Mouse (Mus musculus): ENCODE data around the gene Oxa1l. TPM values are rescaled to one million over a fixed set of nuclear protein-coding genes. Genes with fewer than 3 reads are reported as not detected.

Oxa1l gene
- total and polyA plus RNA-seq, 2 experiments from 2014 or later: 71.7 to 89.2 TPM

DNA sequence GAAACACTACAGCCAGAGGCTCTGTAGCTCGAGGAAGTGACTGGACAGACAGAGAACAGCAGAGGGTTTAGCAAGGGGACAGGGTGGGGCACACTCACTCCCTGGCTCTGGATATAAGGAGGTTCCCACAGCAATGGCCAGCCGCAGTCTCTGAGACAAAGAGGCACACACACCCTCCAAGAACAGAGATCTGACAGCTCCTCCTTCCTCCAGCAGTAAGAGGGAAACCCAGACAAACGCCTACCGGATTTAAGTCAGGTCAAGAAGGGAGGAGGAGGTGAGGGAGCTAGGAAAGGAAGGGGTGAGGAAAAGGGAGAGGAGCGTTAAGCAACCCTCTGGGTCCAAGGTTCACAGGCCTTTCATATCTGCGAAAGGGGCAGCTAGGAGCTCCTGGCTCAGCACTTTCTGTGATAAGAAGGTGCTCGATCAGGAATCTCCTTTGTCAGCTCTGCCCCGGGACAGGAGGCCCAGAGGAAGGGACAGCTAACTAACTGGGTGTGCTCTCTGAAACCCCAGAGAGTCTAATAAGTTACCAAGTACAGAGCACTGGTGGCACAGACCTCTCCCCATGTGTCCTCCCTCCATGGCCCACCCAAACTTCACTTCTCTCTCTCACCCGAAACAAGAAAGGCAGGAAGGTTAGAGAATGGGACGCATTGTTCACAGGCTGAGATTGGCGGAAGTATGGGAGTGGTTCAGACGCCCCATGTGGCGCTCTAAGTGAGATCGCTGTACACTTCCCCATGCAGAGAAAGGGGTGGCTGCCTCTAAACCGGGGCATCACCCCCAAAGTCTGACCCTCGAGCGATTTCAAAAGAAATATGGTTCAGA, 49.6 kb downstream of the Oxa1l start:
- Histone ChIP-seq H3K36me3 (ENCODE audit: insufficient read depth, low read length) (no peaks in the 10 kb centered on the region), H3K9me3 (ENCODE audit: low read length) (no peaks in the 10 kb centered on the region), H3K27me3 (ENCODE audit: insufficient read depth, low read length) (0 out of 2 replicates have a peak, but pooled peaks cover under 1% of the 10 kb centered on the region), H3K4me1 (ENCODE audit: insufficient read depth, low read length) (no peaks in the 10 kb centered on the region), H3K9ac (replicated peaks; ENCODE audit: low read length, poor library complexity, severe bottlenecking) (no peak overlapping the region), H3K4me2 (ENCODE audit: low read depth, low read length, poor library complexity, severe bottlenecking) (no peak overlapping the region), H3K4me3 (ENCODE audit: low read depth, low read length) (no peak overlapping the region), H3K27ac (ENCODE audit: low read depth, low read length) (no peak overlapping the region; the same call in 1 of the 2 replicates)
- 49% methylated on average over 17 of the region's 17 CpGs for WGBS
- DNase-seq (ENCODE audit: low spot score) (no peak), ATAC-seq (ENCODE audit: low FRiP score) (no peak)
- no peak for TF ChIP-seq CTCF (IDR thresholded peaks at IDR 0.05)

DNA sequence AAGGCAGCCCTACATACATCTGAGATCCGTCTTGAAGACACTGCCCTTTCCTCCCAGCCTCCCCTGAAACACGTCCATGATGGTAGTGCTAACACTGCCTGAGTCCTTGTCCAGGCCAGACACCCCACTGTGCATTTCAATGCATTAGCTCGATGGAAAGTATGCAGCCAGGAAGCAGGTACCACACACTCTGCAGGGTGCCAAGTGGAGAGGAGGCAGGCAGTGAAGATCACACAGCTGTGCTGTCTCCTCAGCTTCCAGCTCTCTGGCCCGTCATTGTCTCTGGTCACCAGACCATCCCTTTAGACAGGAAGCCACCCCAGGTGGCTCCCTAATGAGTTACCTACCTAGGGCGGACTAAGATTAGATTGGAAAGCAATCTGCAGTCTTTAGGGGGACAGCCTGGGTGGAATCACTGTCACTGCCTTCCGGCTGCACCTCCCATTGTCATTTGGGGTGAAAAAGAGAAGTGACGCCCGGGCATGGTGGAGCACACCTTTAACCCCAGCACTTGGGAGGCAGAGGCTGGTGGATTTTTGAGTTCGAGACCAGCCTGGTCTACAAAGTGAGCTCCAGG, 51.5 kb downstream of the Oxa1l start:
- Histone ChIP-seq H3K4me2 (ENCODE audit: low read depth, low read length, poor library complexity, severe bottlenecking) (no peak overlapping the region), H3K36me3 (ENCODE audit: insufficient read depth, low read length) (no peaks in the 10 kb centered on the region), H3K9me3 (ENCODE audit: low read length) (no peaks in the 10 kb centered on the region), H3K4me3 (ENCODE audit: low read depth, low read length) (no peak overlapping the region), H3K4me1 (ENCODE audit: insufficient read depth, low read length) (no peaks in the 10 kb centered on the region), H3K9ac (replicated peaks; ENCODE audit: low read length, poor library complexity, severe bottlenecking) (no peak overlapping the region), H3K27me3 (ENCODE audit: insufficient read depth, low read length) (0 out of 2 replicates have a peak, but pooled peaks cover 5% of the 10 kb centered on the region), H3K27ac (ENCODE audit: low read depth, low read length) (no peak overlapping the region)
- WGBS: 39% methylated on average over 9 of the region's 9 CpGs
- DNase-seq (ENCODE audit: low spot score): no peak
- no peak for TF ChIP-seq CTCF (IDR thresholded peaks at IDR 0.05)
- no peak for ATAC-seq (ENCODE audit: low FRiP score)

GRCm38 (mm10) chr14:54412629-54413170, 52.1 kb downstream of the Oxa1l start:
- no peaks in the 10 kb centered on the region for H3K36me3 ChIP-seq (ENCODE audit: insufficient read depth, low read length)
- H3K4me1 ChIP-seq (ENCODE audit: insufficient read depth, low read length): no peaks in the 10 kb centered on the region
- H3K27me3 ChIP-seq (ENCODE audit: insufficient read depth, low read length): 0 out of 2 replicates have a peak, but pooled peaks cover 5% of the 10 kb centered on the region
- TF ChIP-seq CTCF (IDR thresholded peaks at IDR 0.05): peak; percentile 80
- DNase-seq (ENCODE audit: low spot score) (peak; percentile 49), ATAC-seq (ENCODE audit: low FRiP score) (no peak)
- no peak overlapping the region for H3K27ac ChIP-seq (ENCODE audit: low read depth, low read length)
- H3K9ac ChIP-seq (replicated peaks; ENCODE audit: low read length, poor library complexity, severe bottlenecking): no peak overlapping the region
- no peak overlapping the region for H3K4me3 ChIP-seq (ENCODE audit: low read depth, low read length)
- WGBS: 44% methylated on average over 2 of the region's 2 CpGs
- no peaks in the 10 kb centered on the region for H3K9me3 ChIP-seq (ENCODE audit: low read length)
- H3K4me2 ChIP-seq (ENCODE audit: low read depth, low read length, poor library complexity, severe bottlenecking): no peak overlapping the region

DNA sequence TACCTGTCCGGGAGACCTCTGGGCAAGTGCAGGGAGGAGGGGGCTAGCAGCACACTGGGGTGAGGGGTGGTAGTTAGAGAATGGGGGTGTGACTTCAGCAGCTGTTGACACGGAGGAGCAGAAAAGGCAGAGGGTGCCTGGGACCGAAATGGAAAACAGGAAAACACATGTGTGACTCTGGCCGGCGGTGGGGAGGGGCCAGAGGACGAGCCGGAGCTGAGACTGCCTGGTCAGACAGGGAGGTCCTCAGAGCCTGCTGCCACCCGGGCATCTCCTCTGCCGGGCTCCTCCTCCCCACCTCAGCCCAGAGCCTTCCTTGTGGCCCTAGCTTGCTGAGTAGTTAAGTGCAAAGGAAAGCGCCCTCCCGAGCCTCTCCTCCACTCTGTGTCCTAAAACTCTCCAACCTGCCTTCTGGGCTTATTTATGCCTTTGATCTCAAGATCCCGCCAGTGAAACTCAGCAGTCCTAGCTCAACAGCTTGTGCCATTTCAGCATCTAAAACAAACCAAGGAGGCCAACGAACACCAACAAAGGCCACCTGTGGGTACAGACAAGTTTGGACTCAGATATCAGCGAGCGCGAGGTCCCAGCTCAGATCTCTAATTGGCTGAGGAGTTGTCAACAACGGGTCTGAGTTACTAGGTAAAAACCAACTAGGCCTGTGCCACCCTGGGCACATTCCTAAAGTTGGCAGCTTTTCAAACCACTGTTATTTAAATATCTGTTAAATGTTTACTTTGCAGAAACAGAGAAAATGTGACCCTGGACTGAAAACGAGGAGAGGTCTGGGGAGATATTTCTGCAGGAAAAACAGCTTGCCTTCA, 53.5 kb downstream of the Oxa1l start:
- no peak for DNase-seq (ENCODE audit: low spot score)
- H3K4me3 ChIP-seq (ENCODE audit: low read depth, low read length): no peak overlapping the region
- 0 out of 2 replicates have a peak overlapping the region, but pooled peaks have one; percentile 24 for H3K9ac ChIP-seq (replicated peaks; ENCODE audit: low read length, poor library complexity, severe bottlenecking)
- peak overlapping the region; percentile 24 for H3K4me2 ChIP-seq (ENCODE audit: low read depth, low read length, poor library complexity, severe bottlenecking)
- no peaks in the 10 kb centered on the region for H3K9me3 ChIP-seq (ENCODE audit: low read length)
- no peak for ATAC-seq (ENCODE audit: low FRiP score)
- H3K4me1 ChIP-seq (ENCODE audit: insufficient read depth, low read length): no peaks in the 10 kb centered on the region
- H3K36me3 ChIP-seq (ENCODE audit: insufficient read depth, low read length): no peaks in the 10 kb centered on the region
- TF ChIP-seq CTCF (IDR thresholded peaks at IDR 0.05): no peak
- 0 out of 2 replicates have a peak, but pooled peaks cover 5% of the 10 kb centered on the region for H3K27me3 ChIP-seq (ENCODE audit: insufficient read depth, low read length)
- no peak overlapping the region for H3K27ac ChIP-seq (ENCODE audit: low read depth, low read length)
- 14% methylated on average over 18 of the region's 18 CpGs for WGBS

DNA sequence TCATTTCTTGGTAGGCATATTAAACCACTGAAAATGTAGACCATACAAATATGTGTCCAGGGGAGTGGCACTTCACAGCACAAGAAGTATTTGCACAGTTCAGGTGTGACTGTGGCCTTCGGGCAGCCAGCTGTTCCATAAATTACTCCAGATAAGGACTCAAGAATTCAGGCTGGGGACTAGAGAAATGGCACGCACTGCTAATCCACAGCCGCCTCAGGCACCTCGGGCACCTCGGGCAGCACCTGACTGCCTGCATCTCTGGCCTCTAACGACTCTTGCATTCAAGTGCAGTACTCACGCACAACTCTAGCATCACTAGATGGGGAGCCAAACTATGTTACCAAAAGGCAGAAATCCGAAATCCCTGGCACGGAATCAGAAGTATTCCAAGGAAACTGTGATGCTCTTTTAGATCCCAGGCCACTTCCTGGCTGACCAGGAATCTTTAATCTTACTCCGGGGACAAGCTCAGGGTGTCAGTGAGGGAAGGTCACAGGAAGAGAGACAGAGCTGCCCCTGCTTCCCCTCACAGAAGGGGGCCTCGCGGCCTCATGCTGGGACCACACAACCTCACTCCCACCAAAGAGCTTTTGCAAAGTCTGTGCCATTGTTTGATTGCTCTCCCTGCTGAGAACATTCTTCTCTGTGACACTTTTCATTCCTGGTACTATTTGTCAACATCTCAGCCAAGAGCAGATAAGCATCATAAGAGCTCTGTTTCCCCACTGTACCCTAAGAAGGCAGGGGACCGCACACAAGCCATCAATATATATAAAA, 54.8 kb downstream of the Oxa1l start:
- 20% methylated on average over 13 of the region's 13 CpGs for WGBS
- no peak for TF ChIP-seq CTCF (IDR thresholded peaks at IDR 0.05)
- H3K9me3 ChIP-seq (ENCODE audit: low read length): no peaks in the 10 kb centered on the region
- no peak for DNase-seq (ENCODE audit: low spot score)
- no peak for ATAC-seq (ENCODE audit: low FRiP score)
- no peak overlapping the region for H3K4me2 ChIP-seq (ENCODE audit: low read depth, low read length, poor library complexity, severe bottlenecking)
- H3K4me1 ChIP-seq (ENCODE audit: insufficient read depth, low read length): no peaks in the 10 kb centered on the region
- H3K27ac ChIP-seq (ENCODE audit: low read depth, low read length): no peak overlapping the region
- 0 out of 2 replicates have a peak, but pooled peaks cover 5% of the 10 kb centered on the region for H3K27me3 ChIP-seq (ENCODE audit: insufficient read depth, low read length)
- no peaks in the 10 kb centered on the region for H3K36me3 ChIP-seq (ENCODE audit: insufficient read depth, low read length)
- H3K9ac ChIP-seq (replicated peaks; ENCODE audit: low read length, poor library complexity, severe bottlenecking): no peak overlapping the region
- no peak overlapping the region for H3K4me3 ChIP-seq (ENCODE audit: low read depth, low read length)
